Mouse (Mus musculus) thymus, adult 2 months (tissue): ENCODE measurements around the gene Slc25a10.

ENCODE experiments used
- CTCF ChIP-seq: fragments of 200-500 bp; IDR thresholded peaks from 2 replicates; pipeline ENCODE4 v1.5.1; 2012; ENCODE audit warnings: mild to moderate bottlenecking, control low read depth, low read length, moderate library complexity, borderline replicate concordance; ENCODE audit not compliant: control insufficient read depth, poor library complexity, insufficient read depth; ENCODE audit errors: extremely low read depth
- POLR2A ChIP-seq: fragments of 200-500 bp; IDR thresholded peaks from 2 replicates; pipeline ENCODE4 v1.6.1; 2012; ENCODE audit warnings: mild to moderate bottlenecking, low read length, control low read depth, moderate library complexity; ENCODE audit not compliant: control insufficient read depth, poor library complexity, insufficient read depth; ENCODE audit errors: extremely low read depth

DNA sequence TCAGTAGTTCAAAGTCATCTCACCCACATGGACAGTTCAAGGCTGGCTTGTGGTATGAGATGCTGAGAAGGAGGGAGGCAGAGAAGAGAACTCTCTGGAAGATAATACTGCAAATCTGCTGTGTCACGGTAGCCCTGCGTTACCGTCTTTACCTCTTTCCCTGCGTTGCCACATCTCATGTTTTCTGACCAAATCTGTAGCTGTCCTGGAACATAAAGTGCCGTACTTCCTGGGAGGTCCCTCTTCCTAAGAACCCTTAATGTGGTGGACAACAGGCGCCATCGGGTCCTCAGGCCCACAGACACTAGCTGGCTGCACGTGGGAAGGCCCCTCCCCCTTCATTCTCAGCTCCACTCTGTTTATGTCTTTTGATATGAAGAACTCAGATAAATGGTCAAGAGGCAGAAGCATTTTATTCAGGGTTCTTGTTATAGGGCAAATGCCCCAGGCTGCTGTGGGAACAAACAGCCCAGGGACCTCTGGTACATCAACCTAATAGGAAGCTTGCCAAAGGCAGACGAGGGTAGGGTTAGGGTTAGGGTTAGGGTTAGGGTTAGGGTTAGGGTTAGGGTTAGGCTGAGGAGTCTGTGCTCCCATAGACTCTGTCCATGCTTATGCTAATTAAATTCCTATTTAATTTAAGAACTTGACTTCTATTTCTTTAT is 36.2 kb downstream of the Slc25a10 start:
- TF ChIP-seq POLR2A (no peak), CTCF (no peak)
